Mouse (Mus musculus) myocyte (in vitro differentiated cells): Measurements from ENCODE around the gene Zfp146. TPM values are rescaled to one million over a fixed set of nuclear protein-coding genes. Genes with fewer than 3 reads are reported as not detected.
A peak's percentile ranks its signal among the peaks of the same experiment; 100 is the strongest.

Experiments
- H3K27me3 ChIP-seq: one replicate; pipeline ENCODE4 v1.6.1; 2011; ENCODE audit not compliant: control insufficient read depth, insufficient read depth, insufficient read length
- H3K36me3 ChIP-seq: one replicate; pipeline ENCODE4 v1.6.1; 2011; ENCODE audit not compliant: control insufficient read depth, insufficient read depth
- H3K4me2 ChIP-seq: one replicate; pipeline ENCODE4 v1.6.1; 2011; ENCODE audit warnings: low read depth, control low read depth
- H3K4me3 ChIP-seq: one replicate; pipeline ENCODE4 v1.5.1; 2011; ENCODE audit warnings: mild to moderate bottlenecking, control low read depth, moderate library complexity
- H3K79me2 ChIP-seq: one replicate; pipeline ENCODE4 v1.6.1; 2011; ENCODE audit not compliant: control insufficient read depth, insufficient read depth
- H3ac ChIP-seq: one replicate; pipeline ENCODE4 v1.6.1; 2011; ENCODE audit not compliant: control insufficient read depth, insufficient read length
- CEBPB ChIP-seq: IDR thresholded peaks from 2 replicates; pipeline ENCODE4 v1.6.1; 2011; ENCODE audit warnings: mild to moderate bottlenecking, moderate library complexity; ENCODE audit not compliant: poor library complexity, insufficient read depth, severe bottlenecking
- E2F4 ChIP-seq: IDR thresholded peaks from one replicate; pipeline ENCODE4 v1.6.1; 2011; ENCODE audit warnings: mild to moderate bottlenecking, control low read depth, moderate library complexity; ENCODE audit not compliant: insufficient read depth
- MAX ChIP-seq: IDR thresholded peaks from one replicate; pipeline ENCODE4 v1.6.1; 2011; ENCODE audit warnings: low read depth, mild to moderate bottlenecking, control low read depth
- MYOD1 ChIP-seq, 3 experiments: IDR thresholded peaks; one replicate each; pipeline ENCODE4 v1.6.1; 2011; ENCODE audit warnings: control low read depth in 2 of 3, low read depth in 2 of 3, mild to moderate bottlenecking in 2 of 3, moderate library complexity in 1 of 3; ENCODE audit not compliant: insufficient read length in 2 of 3, control insufficient read depth in 1 of 3
- MYOG ChIP-seq, 3 experiments: IDR thresholded peaks; one replicate each; pipeline ENCODE4 v1.6.1; 2011; ENCODE audit warnings: control low read depth in 2 of 3, low read depth in 2 of 3, mild to moderate bottlenecking in 2 of 3; ENCODE audit not compliant: insufficient read length in 2 of 3, control insufficient read depth in 1 of 3, insufficient read depth in 1 of 3
- POLR2A ChIP-seq: IDR thresholded peaks from one replicate; pipeline ENCODE4 v1.6.1; 2011; ENCODE audit warnings: low read depth, mild to moderate bottlenecking, control low read depth, moderate library complexity; ENCODE audit not compliant: insufficient read length
- POLR2AphosphoS2 ChIP-seq: IDR thresholded peaks from one replicate; pipeline ENCODE4 v1.6.1; 2011; ENCODE audit warnings: low read depth, control low read depth; ENCODE audit not compliant: insufficient read length
- REST ChIP-seq: IDR thresholded peaks from one replicate; pipeline ENCODE4 v1.6.1; 2011; ENCODE audit warnings: mild to moderate bottlenecking, control low read depth, moderate library complexity; ENCODE audit not compliant: insufficient read depth, insufficient read length
- SRF ChIP-seq: IDR thresholded peaks from one replicate; pipeline ENCODE4 v1.6.1; 2011; ENCODE audit warnings: low read depth; ENCODE audit not compliant: control insufficient read depth, insufficient read length
- TCF12 ChIP-seq: IDR thresholded peaks from one replicate; pipeline ENCODE4 v1.6.1; 2011; ENCODE audit warnings: mild to moderate bottlenecking, control low read depth; ENCODE audit not compliant: poor library complexity, insufficient read depth, severe bottlenecking
- TCF3 ChIP-seq: IDR thresholded peaks from one replicate; pipeline ENCODE4 v1.6.1; 2011; ENCODE audit warnings: low read depth, control low read depth; ENCODE audit not compliant: insufficient read length
- USF1 ChIP-seq: IDR thresholded peaks from one replicate; pipeline ENCODE4 v1.6.1; 2011; ENCODE audit warnings: low read depth, mild to moderate bottlenecking, control low read depth, moderate library complexity
- polyA plus RNA-seq: library from polyadenylated mRNA; unstranded; fragments of >200 nt; fragmentation: generic; extraction: Trizol; gene quantifications from one replicate; pipeline ENCODE4 v1.2.1, GENCODE M21; 2012; ENCODE audit warnings: missing spikeins

Zfp146 gene
- polyA plus RNA-seq: 13.2 TPM

GRCm38 (mm10) chr7:30169583-30170282, at the start of gene Zfp146:
Gene Zfp146 (minus strand): TSS chr7:30169750.
- Histone ChIP-seq H3K79me2 (peaks cover 47% of the 10 kb centered on the region), H3K27me3 (no peaks in the 10 kb centered on the region), H3ac (peak within 1 kb of the TSS; percentile 70), H3K36me3 (peaks cover 8% of the 10 kb centered on the region), H3K4me3 (peak within 1 kb of the TSS; percentile 72), H3K4me2 (peak within 1 kb of the TSS; percentile 96)
- TF ChIP-seq MYOG (IDR thresholded peaks at IDR 0.05; ENCODE audit: control insufficient read depth in 1 of 3, insufficient read depth in 1 of 3, insufficient read length in 2 of 3, low read depth in 2 of 3): no peak
- no peak for TF ChIP-seq E2F4
- TF ChIP-seq MAX: peak; percentile 78
- TF ChIP-seq USF1: peak; percentile 46
- peak; percentile 37 for TF ChIP-seq SRF
- TF ChIP-seq POLR2A: peak; percentile 99
- TF ChIP-seq POLR2AphosphoS2: peak; percentile 98
- peak; percentile 13 for TF ChIP-seq REST
- no peak for TF ChIP-seq TCF3

DNA sequence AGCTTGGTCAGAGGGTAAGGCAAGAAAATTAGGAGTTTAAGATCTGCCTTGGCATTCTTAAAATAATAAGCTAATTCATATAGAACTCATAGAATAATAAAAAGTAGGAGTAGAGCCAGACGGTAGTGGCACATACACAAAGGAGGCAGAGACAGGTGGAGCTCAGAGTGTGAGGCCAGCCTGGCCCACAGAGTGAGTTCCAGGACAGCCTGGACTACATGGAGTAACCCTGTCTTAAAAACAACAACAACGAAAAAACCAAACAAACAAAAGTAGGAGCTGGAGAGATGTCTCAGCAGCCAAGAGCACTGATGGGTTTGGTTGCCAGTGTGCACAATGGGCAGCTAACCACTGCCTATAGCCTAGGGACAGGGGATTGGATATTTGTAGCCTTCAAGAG, 47.7 kb upstream of the Zfp146 start:
- H3K27me3 ChIP-seq: no peaks in the 10 kb centered on the region
- H3K4me2 ChIP-seq: no peak overlapping the region
- H3ac ChIP-seq: no peak overlapping the region
- no peaks in the 10 kb centered on the region for H3K36me3 ChIP-seq
- no peak overlapping the region for H3K4me3 ChIP-seq
- no peak for TF ChIP-seq MAX
- no peak for TF ChIP-seq TCF3
- no peak for TF ChIP-seq POLR2AphosphoS2
- TF ChIP-seq E2F4: no peak
- TF ChIP-seq USF1: no peak
- TF ChIP-seq REST: no peak
- TF ChIP-seq MYOD1 (IDR thresholded peaks at IDR 0.05; ENCODE audit: control insufficient read depth in 1 of 3, insufficient read length in 2 of 3, low read depth in 2 of 3): no peak
- TF ChIP-seq TCF12: no peak
- TF ChIP-seq CEBPB: no peak
- TF ChIP-seq MYOG (IDR thresholded peaks at IDR 0.05; ENCODE audit: control insufficient read depth in 1 of 3, insufficient read depth in 1 of 3, insufficient read length in 2 of 3, low read depth in 2 of 3): no peak
- no peak for TF ChIP-seq POLR2A
- no peak for TF ChIP-seq SRF
- H3K79me2 ChIP-seq: no peaks in the 10 kb centered on the region

GRCm38 (mm10) chr7:30216723-30217151, 47.2 kb upstream of the Zfp146 start:
- no peak for TF ChIP-seq SRF
- no peak for TF ChIP-seq MYOD1 (IDR thresholded peaks at IDR 0.05; ENCODE audit: control insufficient read depth in 1 of 3, insufficient read length in 2 of 3, low read depth in 2 of 3)
- TF ChIP-seq TCF3: no peak
- no peak for TF ChIP-seq REST
- TF ChIP-seq TCF12: no peak
- TF ChIP-seq E2F4: no peak
- no peak for TF ChIP-seq USF1
- no peak for TF ChIP-seq POLR2A
- no peak for TF ChIP-seq POLR2AphosphoS2
- TF ChIP-seq CEBPB: no peak
- no peak for TF ChIP-seq MAX
- no peak for TF ChIP-seq MYOG (IDR thresholded peaks at IDR 0.05; ENCODE audit: control insufficient read depth in 1 of 3, insufficient read depth in 1 of 3, insufficient read length in 2 of 3, low read depth in 2 of 3)
- H3K4me2 ChIP-seq: peak overlapping the region; percentile 63
- H3K27me3 ChIP-seq: no peaks in the 10 kb centered on the region
- H3ac ChIP-seq: no peak overlapping the region
- no peaks in the 10 kb centered on the region for H3K36me3 ChIP-seq
- no peak overlapping the region for H3K4me3 ChIP-seq
- no peaks in the 10 kb centered on the region for H3K79me2 ChIP-seq

GRCm38 (mm10) chr7:30215875-30216274, 46.3 kb upstream of the Zfp146 start:
- H3K4me3 ChIP-seq: no peak overlapping the region
- H3K4me2 ChIP-seq: no peak overlapping the region
- TF ChIP-seq E2F4: no peak
- no peak for TF ChIP-seq REST
- TF ChIP-seq USF1: no peak
- no peak for TF ChIP-seq TCF3
- no peak for TF ChIP-seq SRF
- no peak for TF ChIP-seq MYOD1 (IDR thresholded peaks at IDR 0.05; ENCODE audit: control insufficient read depth in 1 of 3, insufficient read length in 2 of 3, low read depth in 2 of 3)
- TF ChIP-seq POLR2A: no peak
- TF ChIP-seq CEBPB: no peak
- no peak for TF ChIP-seq POLR2AphosphoS2
- TF ChIP-seq TCF12: no peak
- TF ChIP-seq MYOG (IDR thresholded peaks at IDR 0.05; ENCODE audit: control insufficient read depth in 1 of 3, insufficient read depth in 1 of 3, insufficient read length in 2 of 3, low read depth in 2 of 3): no peak
- no peak for TF ChIP-seq MAX
- no peak overlapping the region for H3ac ChIP-seq
- H3K79me2 ChIP-seq: no peaks in the 10 kb centered on the region
- H3K36me3 ChIP-seq: no peaks in the 10 kb centered on the region
- no peaks in the 10 kb centered on the region for H3K27me3 ChIP-seq
